21 mouse cellular contexts compared by ENCODE assay signal in genomic region chr7:110965387-110965786, GRCm38 (mm10). TPM values are rescaled to one million over a fixed set of nuclear protein-coding genes. Genes with fewer than 3 reads are reported as not detected.
DNase-seq lines count a peak whose midpoint lies in the region; ATAC-seq and TF ChIP-seq lines count a peak whose summit lies in the region.
"Had no signal": no experiment of that assay in that cellular context is flagged by ENCODE, and none has a peak within 500 bp of the region (broad histone marks: within the 10 kb centered on the region; RNA-seq: fewer than 3 reads in every experiment).

No protein-coding gene starts in this region.

- H3K4me2 ChIP-seq in midbrain, postnatal 0 days (ENCODE audit: low read depth, low read length, poor library complexity, severe bottlenecking): no peak overlapping the region
- H3K4me2 ChIP-seq: heart, embryonic 13.5 days; hindbrain, embryonic 15.5 days had no signal

- H3K4me1 ChIP-seq in midbrain, postnatal 0 days (ENCODE audit: insufficient read depth, low read length): no peaks in the 10 kb centered on the region
- H3K4me1 ChIP-seq: hindbrain, embryonic 15.5 days had no signal

- no peak overlapping the region for H3K4me3 ChIP-seq in midbrain, postnatal 0 days (ENCODE audit: low read depth, low read length)
- H3K4me3 ChIP-seq: embryonic facial prominence, embryonic 10.5 days; gastrocnemius, adult 2 months; heart, embryonic 13.5 days; hindbrain, embryonic 15.5 days had no signal

- no peaks in the 10 kb centered on the region for H3K36me3 ChIP-seq in midbrain, postnatal 0 days (ENCODE audit: insufficient read depth, low read length)
- H3K36me3 ChIP-seq: embryonic facial prominence, embryonic 10.5 days; hindbrain, embryonic 15.5 days had no signal

- TF ChIP-seq CTCF in midbrain, postnatal 0 days (IDR thresholded peaks at IDR 0.05): no peak

- H3K27ac ChIP-seq in midbrain, postnatal 0 days (ENCODE audit: low read depth, low read length): no peak overlapping the region
- H3K27ac ChIP-seq: embryonic facial prominence, embryonic 10.5 days; gastrocnemius, adult 2 months; heart, embryonic 13.5 days; hindbrain, embryonic 15.5 days had no signal

- no peak overlapping the region for H3K9ac ChIP-seq in midbrain, postnatal 0 days (replicated peaks; ENCODE audit: low read length, poor library complexity, severe bottlenecking)
- H3K9ac ChIP-seq: heart, embryonic 13.5 days; hindbrain, embryonic 15.5 days had no signal

- H3K9me3 ChIP-seq in midbrain, postnatal 0 days (ENCODE audit: low read length): no peaks in the 10 kb centered on the region
- H3K9me3 ChIP-seq: embryonic facial prominence, embryonic 10.5 days; hindbrain, embryonic 15.5 days had no signal

- peak; percentile 44; the same call in 1 of the 2 replicates for ATAC-seq in neutrophil, adult 5-6 weeks (ENCODE audit: extremely low read depth, insufficient number of reproducible peaks, low FRiP score, poor library complexity, severe bottlenecking)
- no peak for ATAC-seq in midbrain, postnatal 0 days (ENCODE audit: low FRiP score)
- ATAC-seq: forebrain, embryonic 14.5 days; Patski had no signal

- peak; percentile 46 for DNase-seq in CD4-positive, CD25-positive, alpha-beta regulatory T cell, adult 2 months (ENCODE audit: low read depth, low spot score)
- DNase-seq in T-cell, adult 2 months (ENCODE audit: low spot score): peak; percentile 53
- DNase-seq in induced T-regulatory cell, adult 2 months (ENCODE audit: low read depth): peak; percentile 58
- no peak for DNase-seq in midbrain, postnatal 0 days (ENCODE audit: low spot score)
- DNase-seq in cerebellum, adult 8-10 months: no peak
- no peak for DNase-seq in kidney, adult 8-10 months
- DNase-seq in thymus, adult 18-20 months: no peak
- DNase-seq: adrenal gland, adult 8-10 months; cerebellum, adult 11-12 months; cerebellum, adult 9-11 months; cerebellum, postnatal 36 days; gastrocnemius, adult 2 months; gastrocnemius, postnatal 25 days; heart, postnatal 36 days had no signal

- 73% methylated on average over 3 of the region's 3 CpGs for WGBS in midbrain, postnatal 0 days

- H3K27me3 ChIP-seq in midbrain, postnatal 0 days (ENCODE audit: insufficient read depth, low read length): no peaks in the 10 kb centered on the region
- H3K27me3 ChIP-seq: CH12.LX; heart, embryonic 13.5 days; hindbrain, embryonic 15.5 days; Patski had no signal

RNA-seq across cellular contexts. Expression of gene Mrvi1, which starts 16.9 kb away (rescaled TPM):
- 2.1 and 3.5 TPM in 2 replicates for total RNA-seq in neutrophil, adult 5-6 weeks (2017)
- 2.3 and 2.7 TPM in 2 replicates for total RNA-seq in midbrain, postnatal 0 days (2014; rRNA removed)
- 0.42 and 0.88 TPM in 2 replicates for polyA plus RNA-seq in midbrain, postnatal 0 days (2015; fragmentation: Nextera tagmentation; extraction: Ambion mirVana)
- total RNA-seq: CH12.LX had no signal

Comparison
In these comparisons a context has a peak if more than half of its experiments do, and no peak if none do; other contexts are left out.
1. DNase-seq: peak in CD4-positive, CD25-positive, alpha-beta regulatory T cell, adult 2 months (single experiment), T-cell, adult 2 months (single experiment) and induced T-regulatory cell, adult 2 months (single experiment); none in midbrain, postnatal 0 days (single experiment), cerebellum, adult 8-10 months (single experiment), kidney, adult 8-10 months (0 of 2) and thymus, adult 18-20 months (0 of 2).